Mouse (Mus musculus): Measurements from ENCODE around the gene Sspo.
A peak's percentile ranks its signal among the peaks of the same experiment; 100 is the strongest.

Gene Sspo

DNA sequence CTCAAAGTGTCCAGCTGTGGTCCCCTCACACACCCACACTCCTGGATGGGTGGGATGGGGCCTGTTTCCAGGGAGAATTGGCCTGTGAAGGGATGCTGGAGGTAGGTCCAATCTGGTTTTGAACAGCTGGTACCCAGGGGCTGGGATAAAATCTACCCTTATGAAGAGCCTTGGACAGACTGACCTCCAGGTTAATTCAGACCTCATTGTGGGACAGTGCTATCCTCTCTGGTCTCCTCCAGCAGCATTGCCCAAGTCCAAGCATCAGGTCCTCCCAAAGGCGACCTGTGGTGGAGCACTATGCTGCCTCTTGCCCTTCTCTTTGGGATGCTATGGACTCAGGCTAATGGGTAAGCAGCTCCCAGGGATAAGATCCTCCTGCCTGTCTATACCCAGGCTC, at the start of gene Sspo:
TSS of gene Sspo (plus strand) at position 301 of the 400 bp plus-strand sequence.
- no peak for DNase-seq

DNA sequence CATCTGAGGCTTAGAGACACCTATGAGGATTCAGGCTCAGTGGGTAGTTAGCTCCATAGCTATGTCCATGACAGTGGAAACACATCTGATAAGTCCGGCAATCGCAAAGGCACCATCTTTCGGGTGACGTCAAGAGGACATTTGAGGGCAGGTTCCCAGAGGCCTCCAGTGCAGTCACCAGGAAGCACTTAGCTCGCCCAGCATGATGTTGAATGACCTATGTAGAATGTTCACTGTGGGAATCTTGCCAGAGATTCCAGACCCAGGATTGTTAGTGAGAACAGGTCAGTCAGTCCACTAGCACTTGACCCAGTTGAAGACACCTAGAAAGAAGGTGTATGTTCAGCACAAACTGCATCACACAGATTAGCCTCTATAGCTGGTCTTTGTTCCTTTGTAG, 48.1 kb upstream of the Sspo start:
- no peak for DNase-seq

DNA sequence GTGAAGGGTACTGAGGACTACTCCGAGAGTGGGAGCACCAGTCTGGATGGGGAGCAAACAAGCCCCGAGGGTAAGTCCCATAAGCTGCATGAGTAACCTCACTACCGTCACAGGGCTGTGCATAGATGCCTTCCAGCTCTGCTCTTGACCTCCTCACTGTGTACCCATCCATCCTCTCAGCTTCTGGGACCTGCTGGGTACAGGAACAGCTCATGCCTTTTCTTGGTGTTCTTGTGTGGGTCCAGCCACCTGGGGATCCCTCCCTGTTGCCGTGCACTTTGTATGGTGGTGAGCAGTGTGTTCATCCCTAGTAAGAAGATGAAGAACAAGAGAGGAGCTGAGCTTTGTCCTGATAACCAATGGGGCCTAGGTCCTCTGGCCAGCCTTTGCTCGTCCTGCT, 44.0 kb upstream of the Sspo start:
- no peak for DNase-seq

DNA sequence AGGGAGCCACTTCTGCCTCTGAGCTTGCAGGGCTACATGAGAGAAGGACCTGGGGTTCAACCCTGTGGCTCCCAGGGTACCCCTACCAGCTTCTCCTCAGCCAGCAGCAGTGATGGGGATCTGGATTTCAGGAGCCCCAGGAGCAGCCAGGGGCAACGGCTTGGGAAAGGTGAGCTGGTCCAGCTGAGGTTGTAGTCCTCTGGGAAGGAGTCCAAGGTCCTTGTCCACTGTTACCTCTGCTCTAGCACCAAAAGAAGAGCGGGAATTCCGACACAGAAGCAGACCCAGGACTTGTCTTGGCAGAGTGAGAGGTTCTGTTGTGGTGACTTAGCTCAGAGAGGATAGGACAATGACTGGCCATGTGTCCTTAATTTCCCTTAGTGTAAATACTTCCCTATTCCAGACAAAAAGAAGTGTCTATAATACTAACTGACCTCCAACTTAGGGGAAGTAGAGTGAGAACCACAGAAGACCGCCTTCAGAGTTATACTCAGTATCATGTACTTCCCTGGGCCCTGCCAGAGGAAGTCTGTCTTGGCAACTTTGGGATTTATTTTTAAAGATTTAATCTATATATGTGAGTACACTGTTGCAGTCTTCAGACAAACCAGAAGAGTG, 38.2 kb upstream of the Sspo start:
- peak; percentile 12 for DNase-seq

GRCm38 (mm10) chr6:48410551-48410950, 37.5 kb upstream of the Sspo start:
- DNase-seq = peak; percentile 2

DNA sequence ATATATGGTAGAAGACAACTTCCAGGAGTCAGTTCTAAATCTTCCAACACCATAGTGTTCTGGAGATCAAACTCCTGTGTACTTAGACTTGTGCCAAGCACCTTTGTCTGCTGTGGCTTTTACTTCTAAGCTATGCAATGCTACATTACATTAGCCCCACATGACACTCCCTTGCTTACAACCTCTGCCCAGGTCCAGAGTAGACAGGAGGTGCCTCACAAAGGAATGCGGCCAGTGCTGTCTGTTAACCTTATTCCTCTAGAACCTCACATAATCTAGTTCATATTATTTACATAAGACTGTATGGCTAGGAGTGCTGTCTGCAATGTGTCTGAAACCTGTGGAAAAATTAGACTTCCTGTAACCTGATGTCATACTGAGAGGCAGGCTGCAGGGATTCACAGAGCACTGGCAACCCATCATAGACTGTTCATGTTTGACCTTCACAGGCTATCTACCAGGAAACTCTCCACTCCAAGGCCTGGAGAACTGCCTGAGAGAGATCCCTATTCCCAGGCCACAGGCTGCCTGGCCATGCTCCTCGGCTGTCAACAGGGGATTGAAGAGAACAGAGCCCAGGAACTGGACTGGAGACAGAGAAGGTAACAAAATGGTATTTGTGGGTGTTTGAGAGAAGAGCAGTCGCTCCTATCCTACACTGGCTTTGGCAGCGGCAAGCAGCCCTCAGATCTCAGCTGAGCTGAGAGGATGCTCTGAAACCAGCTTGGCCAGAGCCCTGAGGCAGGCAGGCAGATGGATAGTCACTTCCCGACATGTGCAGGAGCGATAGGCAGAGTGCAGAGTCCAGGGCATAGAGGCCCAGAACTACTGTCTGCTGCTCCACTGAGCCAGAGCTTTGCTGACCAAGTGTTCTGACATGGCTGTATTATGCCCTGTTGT, 36.6 kb upstream of the Sspo start:
- peak; percentile 17 for DNase-seq

- DNase-seq = peak; percentile 8
Measured at GRCm38 (mm10) chr6:48412147-48412546, 35.9 kb upstream of the Sspo start.

- no peak for DNase-seq
Measured at GRCm38 (mm10) chr6:48412662-48413061, 35.4 kb upstream of the Sspo start.

- DNase-seq = no peak
Measured at GRCm38 (mm10) chr6:48413081-48413480, 34.9 kb upstream of the Sspo start.

- DNase-seq = no peak
Measured at GRCm38 (mm10) chr6:48414886-48415285, 33.1 kb upstream of the Sspo start.

DNA sequence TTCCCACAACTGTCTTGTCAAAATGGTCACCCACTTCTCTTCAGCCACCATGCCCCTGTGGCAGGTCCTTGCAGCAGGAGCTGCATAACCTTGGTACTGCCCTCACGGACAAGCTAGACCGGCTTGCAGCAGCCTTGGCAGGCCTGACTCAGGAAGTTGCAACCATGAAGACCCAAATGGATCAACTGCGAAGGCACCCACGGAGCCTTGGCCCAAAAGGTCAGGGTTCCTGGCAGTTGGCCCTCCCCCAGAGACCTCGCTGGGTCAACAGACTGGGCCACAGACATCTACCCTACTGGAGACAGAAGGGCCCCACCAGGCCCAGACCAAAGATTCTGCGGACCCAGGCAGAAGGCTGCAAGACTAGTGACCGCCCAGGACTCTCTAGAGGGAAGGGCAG, 32.4 kb upstream of the Sspo start:
- no peak for DNase-seq

DNA sequence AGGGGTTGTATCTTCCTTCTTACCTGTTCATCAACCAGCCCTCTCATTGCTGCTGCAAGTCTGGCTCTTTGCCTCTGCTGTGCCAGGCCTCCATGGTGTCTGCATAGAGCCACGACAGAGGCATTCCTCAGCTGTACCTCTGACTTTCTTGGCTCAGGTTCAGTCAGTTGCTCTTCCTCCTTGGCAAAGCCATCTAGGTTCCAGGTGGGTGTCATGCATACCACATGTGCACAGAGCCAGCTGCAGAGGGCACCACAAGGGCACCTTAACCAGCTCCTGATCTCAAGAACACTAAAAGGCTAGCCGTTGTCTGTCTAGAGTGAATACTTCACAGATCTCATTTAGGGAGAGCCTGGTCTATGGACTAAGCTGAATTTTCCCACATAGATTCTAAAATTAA, 31.5 kb upstream of the Sspo start:
- DNase-seq = no peak

DNA sequence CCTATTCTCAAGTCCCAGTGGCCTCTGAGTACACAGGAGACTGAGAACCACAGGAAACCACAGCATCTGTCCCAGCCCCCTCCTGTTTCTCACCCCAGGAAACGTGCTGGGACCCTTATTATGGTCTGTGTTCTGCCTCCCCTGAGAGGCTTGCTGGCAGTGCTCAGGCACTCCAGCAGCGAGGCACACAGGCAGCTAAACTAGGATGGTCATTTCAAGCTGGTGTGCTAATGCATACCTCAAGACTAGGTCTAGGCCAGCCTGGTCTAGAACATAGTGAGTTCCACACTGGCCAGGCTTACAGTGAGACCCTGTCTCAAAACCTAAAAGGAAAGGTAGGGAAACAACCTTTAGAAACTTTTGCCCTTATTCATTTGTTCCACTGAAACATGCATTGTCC, 27.4 kb upstream of the Sspo start:
- DNase-seq = no peak

GRCm38 (mm10) chr6:48423336-48423735, 24.7 kb upstream of the Sspo start:
- DNase-seq = no peak

GRCm38 (mm10) chr6:48424074-48424473, 24.0 kb upstream of the Sspo start:
- DNase-seq = no peak

DNA sequence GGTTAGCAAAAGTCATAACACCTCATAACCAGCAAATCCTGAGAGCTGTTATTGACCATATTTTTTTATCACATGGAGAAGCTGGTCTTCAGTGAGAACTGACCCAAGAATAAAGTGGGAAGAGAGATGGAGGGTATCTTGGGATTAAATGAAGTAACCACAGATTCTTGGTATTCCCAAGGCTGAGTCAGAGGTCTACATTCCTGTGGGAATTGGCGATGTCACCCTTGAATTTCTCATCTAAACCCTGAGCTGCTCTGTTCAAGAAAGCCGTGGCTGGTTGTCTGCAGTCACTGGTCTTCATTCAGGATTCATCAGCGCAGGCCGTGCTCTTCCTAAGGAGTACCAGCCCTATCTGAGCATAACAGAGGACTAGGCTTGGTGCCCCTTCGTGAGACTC, 21.1 kb upstream of the Sspo start:
- DNase-seq = no peak

DNA sequence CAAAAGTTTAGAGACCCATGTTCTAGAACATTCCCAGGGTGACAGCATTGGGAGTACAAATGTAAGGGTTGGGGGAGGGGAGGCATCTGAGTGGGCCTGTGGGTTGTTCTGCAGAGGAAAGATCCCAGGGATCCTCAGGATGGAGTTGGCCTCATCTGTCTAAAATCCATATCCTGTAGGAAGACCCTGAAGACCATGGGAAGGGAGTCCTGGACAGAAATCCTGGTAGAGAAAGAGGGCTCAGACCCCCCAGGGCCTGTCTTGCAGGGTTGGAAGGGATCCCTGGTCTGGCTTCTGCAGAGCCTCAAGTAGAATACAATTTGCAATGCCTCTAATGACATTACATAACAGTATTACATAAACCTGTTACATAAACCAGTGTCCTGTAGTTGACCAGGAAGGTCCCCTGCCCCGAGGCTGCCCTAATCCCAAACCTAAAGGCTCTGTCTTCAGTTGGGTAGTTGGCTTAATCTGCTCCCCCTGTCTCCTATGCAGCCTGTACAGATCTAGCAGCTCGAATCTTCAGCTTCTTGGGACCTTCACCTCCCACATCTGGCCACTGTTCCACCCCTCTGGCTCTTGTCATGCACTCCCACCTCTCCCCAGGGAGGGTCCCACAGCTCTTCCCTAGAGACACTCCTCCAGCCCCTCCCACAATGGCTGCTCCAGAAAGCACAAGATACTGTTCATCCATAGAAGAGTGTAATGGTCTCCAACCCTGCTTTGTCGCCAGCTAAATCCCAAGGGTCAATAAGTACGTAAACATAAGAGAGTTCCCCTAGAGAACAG, 19.1 kb upstream of the Sspo start:
- DNase-seq = no peak

DNA sequence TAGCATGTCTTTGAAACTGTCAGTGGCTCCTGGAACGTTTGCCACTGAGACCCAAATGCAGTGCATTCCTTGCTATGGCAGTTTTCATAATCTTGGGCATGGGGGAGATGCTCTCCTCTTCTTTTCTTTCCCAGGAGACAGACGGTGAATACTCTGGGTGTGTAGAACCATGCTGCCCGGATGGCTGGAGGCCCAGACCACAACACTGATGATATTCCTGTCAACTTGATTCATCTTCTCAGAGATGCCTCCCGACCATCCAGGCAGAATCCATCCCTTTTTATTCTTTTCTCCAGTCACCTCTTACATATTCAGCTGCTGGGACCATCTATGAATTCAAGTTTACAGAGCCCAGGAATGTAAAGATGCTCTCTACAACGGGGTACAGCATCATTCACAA, 17.3 kb upstream of the Sspo start:
- DNase-seq = no peak

- DNase-seq = peak; percentile 44
Measured at GRCm38 (mm10) chr6:48432893-48433816, 14.9 kb upstream of the Sspo start.

GRCm38 (mm10) chr6:48434651-48435050, 13.4 kb upstream of the Sspo start:
- DNase-seq = no peak

GRCm38 (mm10) chr6:48435111-48435510, 12.9 kb upstream of the Sspo start:
- DNase-seq = peak; percentile 72

DNA sequence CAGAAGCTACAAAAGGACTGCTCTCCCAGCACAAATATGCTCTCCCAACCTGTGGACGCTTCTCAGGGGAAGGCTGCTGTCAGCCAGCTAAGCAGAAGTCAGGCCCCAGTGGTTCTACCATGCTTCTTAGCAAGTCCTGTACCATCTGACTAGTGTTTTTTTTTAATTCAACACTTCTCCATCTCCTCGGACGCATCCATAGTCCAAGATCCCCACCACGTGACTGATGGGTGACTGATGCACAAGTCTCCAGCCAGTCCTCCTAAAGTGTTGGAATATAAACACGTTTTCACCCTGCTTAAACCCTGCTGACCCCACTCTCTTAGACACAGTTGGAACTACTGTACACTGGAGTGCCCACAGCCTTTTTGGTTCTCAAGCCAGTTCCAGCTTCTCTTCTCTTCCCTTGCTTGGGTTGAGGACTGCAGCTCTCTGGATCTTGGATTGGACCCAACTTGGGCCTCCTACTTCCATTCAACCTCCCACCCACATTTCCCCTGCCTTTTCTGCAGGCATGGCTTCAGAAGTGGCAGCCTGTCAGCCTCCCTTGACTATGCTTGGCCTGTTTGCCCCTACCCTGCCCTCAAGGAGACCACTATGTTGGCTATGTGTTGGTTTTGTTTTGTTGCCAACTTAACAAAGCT, 12.2 kb upstream of the Sspo start:
- peak; percentile 47 for DNase-seq
